Mouse (Mus musculus) liver, embryonic 14.5 days (tissue): Measurements from ENCODE around the gene Strada.

ENCODE experiments used
- CTCF ChIP-seq: IDR thresholded peaks from 2 replicates; pipeline ENCODE4 v1.5.1; 2016; ENCODE audit warnings: antibody characterized with exemption, low read depth, control low read depth
- EP300 ChIP-seq: IDR thresholded peaks from 2 replicates; pipeline ENCODE4 v1.6.1; 2016; ENCODE audit warnings: antibody characterized with exemption, low read depth

- no peak for TF ChIP-seq CTCF
- TF ChIP-seq EP300, result no peak
These were observed 13.5 kb upstream of the Strada start for GRCm38 (mm10) chr11:106215450-106215859.
